Mouse (Mus musculus) embryo, embryonic 10.5 days (tissue): ENCODE data around the gene Jph3.
A peak's percentile ranks its signal among the peaks of the same experiment; 100 is the strongest.

Experiments used
- DNase-seq: peaks from one replicate; pipeline ENCODE4 v3.0.0-alpha.2; 2015; ENCODE audit warnings: low spot score

Jph3 gene

GRCm38 (mm10) chr8:121832503-121832902, 103.1 kb downstream of the Jph3 start:
- peak; percentile 85 for DNase-seq

DNA sequence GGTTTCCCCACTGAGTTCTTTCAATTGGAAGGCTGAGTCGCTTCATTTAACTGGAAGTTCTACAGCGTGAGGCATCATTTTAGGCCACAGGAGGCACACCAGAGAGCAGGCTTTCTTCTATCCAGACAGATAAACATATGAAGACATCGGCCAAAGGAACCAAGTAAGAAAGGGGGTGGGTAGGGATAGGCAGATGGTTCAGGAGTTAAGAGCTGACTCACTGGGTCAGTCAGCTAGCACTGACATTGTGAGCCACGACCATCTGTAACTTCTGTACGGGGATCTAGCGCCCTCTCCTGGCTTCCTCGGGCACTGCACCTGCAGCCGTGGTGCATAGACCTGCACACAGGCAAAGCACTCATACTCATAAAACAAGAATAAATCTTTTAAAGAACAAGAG, 111.8 kb downstream of the Jph3 start:
- peak; percentile 56 for DNase-seq

DNA sequence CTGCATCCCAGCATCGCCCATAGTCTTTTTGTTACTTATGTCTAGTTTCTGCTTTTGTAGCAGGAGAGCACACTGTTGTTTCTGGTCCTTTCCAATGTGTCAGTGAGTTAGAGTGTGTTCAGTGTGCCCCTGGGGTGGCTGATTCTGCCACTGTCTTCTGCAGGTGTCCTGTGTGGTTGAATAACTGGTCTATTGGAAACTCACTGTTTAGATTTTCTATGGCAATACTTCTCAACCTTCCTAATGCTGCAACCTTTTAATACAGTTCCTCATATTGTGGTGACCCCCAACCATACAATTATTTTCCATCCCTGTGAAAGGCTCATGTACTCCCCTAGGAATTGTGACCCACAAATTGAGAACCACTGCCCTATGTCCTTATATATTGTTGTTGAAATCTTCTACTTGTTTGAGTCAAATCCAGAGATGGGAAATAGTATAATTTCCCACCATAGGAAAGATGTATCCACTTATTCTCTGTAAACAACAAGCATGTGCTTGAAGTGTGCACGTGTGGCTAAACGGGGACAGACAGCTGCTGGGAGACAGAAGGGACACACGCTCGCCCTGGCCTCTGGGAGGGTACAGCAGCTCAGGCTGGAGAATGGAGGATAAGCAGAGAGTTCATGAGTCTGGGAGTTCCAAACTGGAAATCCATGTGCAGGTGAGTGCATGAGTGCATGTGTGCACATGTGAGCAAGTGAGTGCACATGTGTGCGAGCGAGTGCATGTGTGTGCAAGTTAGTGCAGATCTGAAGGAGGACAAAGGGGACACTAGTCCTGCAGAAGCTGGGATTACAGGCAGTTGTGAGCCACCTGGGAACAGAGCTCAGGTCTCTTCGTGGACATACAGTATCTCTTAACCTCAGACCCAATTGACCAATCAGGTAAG, 112.9 kb downstream of the Jph3 start:
- DNase-seq: no peak

DNA sequence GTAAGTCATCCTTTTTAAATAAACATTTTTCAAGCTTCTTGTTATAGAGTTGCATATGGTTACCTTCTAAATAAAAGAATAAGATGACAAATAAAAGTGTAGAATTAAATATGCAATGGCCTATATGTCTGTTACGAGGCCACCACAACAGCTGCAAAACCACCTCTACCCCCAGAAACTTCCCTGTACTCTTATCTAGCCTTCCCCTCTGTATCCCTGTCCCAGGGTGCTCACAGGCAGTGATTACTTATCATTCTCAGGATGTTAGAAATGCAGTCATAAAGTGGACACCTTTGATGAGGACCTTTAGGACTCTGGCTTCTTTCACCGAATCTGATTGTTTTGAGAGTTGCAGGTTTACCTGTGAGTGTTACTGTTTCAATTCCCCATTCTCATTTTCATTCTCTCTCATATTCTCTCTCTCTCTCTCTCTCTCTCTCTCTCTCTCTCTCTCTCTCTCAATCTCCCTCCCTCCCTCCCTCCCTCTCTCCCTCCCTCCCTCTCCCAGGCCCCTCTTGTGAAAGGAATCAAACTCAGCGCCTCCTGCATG, 113.8 kb downstream of the Jph3 start:
- no peak for DNase-seq
